Mouse (Mus musculus) midbrain, embryonic 14.5 days (tissue): ENCODE results near the gene Ccnd3. TPM values are rescaled to one million over a fixed set of nuclear protein-coding genes. Genes with fewer than 3 reads are reported as not detected.
A peak's percentile ranks its signal among the peaks of the same experiment; 100 is the strongest.

Experiments
- ATAC-seq: fragments of 200-750 bp; cut with Nextera tagmentation; 2 replicates; pipeline ENCODE4 v1.8.0; 2017; ENCODE audit warnings: moderate number of reproducible peaks, moderate library complexity; ENCODE audit not compliant: low FRiP score, low TSS enrichment
- DNase-seq: peaks from one replicate; pipeline ENCODE4 v3.0.0-alpha.2; 2015
- H3K27ac ChIP-seq: fragments of 300-500 bp; sonication (generic); replicated peaks from 2 replicates; pipeline ENCODE4 v1.5.1; 2014; ENCODE audit warnings: mild to moderate bottlenecking, low read depth, low read length, moderate library complexity
- H3K27me3 ChIP-seq: fragments of 300-500 bp; sonication (generic); 2 replicates; pipeline ENCODE4 v1.6.1; 2014; ENCODE audit warnings: low read length, control low read depth, mixed read lengths; ENCODE audit not compliant: control insufficient read depth, insufficient read depth
- H3K36me3 ChIP-seq: fragments of 300-500 bp; sonication (generic); 2 replicates; pipeline ENCODE4 v1.6.1; 2014; ENCODE audit warnings: low read length, control low read depth; ENCODE audit not compliant: control insufficient read depth, insufficient read depth
- H3K4me1 ChIP-seq: fragments of 300-500 bp; sonication (generic); 2 replicates; pipeline ENCODE4 v1.6.1; 2014; ENCODE audit warnings: mild to moderate bottlenecking, antibody characterized with exemption, low read length, control low read depth; ENCODE audit not compliant: control insufficient read depth, insufficient read depth
- H3K4me2 ChIP-seq: fragments of 300-500 bp; sonication (generic); 2 replicates; pipeline ENCODE4 v1.6.1; 2014; ENCODE audit warnings: mild to moderate bottlenecking, low read length, moderate library complexity
- H3K4me3 ChIP-seq: fragments of 300-500 bp; sonication (generic); replicated peaks from 2 replicates; pipeline ENCODE4 v1.5.1; 2014; ENCODE audit warnings: low read depth, low read length
- H3K9ac ChIP-seq: fragments of 300-500 bp; sonication (generic); replicated peaks from 2 replicates; pipeline ENCODE4 v1.6.1; 2014; ENCODE audit warnings: mild to moderate bottlenecking, low read length, moderate library complexity
- H3K9me3 ChIP-seq: fragments of 300-500 bp; sonication (generic); 2 replicates; pipeline ENCODE4 v1.6.1; 2016; ENCODE audit warnings: low read length, control low read depth, mixed read lengths; ENCODE audit not compliant: control insufficient read depth
- WGBS: fragments of 180-500 bp; shearing (Covaris S2); extraction: QIAGEN DNeasy Blood & Tissue Kit; methylation state at CpG from one replicate; pipeline ENCODE4 v1.1.7; 2014; 5-methylcytosine and 5-hydroxymethylcytosine counted together
- polyA plus RNA-seq: library from polyadenylated mRNA; unstranded; fragments of >200 nt; fragmentation: Nextera tagmentation; extraction: Ambion mirVana; gene quantifications from 2 replicates; pipeline ENCODE4 v1.2.1, GENCODE M21; 2014

Gene Ccnd3
- polyA plus RNA-seq, 1 experiment from 2014 or later: 67.3 TPM

GRCm38 (mm10) chr17:47465016-47465415 is 39.8 kb upstream of the Ccnd3 start:
- H3K4me2 ChIP-seq: no peak overlapping the region
- H3K27ac ChIP-seq: no peak overlapping the region
- no peaks in the 10 kb centered on the region for H3K36me3 ChIP-seq
- 78% methylated on average over 11 of the region's 11 CpGs for WGBS
- no peaks in the 10 kb centered on the region for H3K4me1 ChIP-seq
- H3K4me3 ChIP-seq: no peak overlapping the region
- DNase-seq (no peak), ATAC-seq (no peak)
- H3K27me3 ChIP-seq: peaks cover 11% of the 10 kb centered on the region
- no peak overlapping the region for H3K9ac ChIP-seq
- no peaks in the 10 kb centered on the region for H3K9me3 ChIP-seq

GRCm38 (mm10) chr17:47466284-47466683 is 38.6 kb upstream of the Ccnd3 start:
- Histone ChIP-seq H3K4me2 (no peak overlapping the region), H3K4me3 (no peak overlapping the region), H3K9me3 (no peaks in the 10 kb centered on the region), H3K27ac (no peak overlapping the region), H3K27me3 (peaks cover 11% of the 10 kb centered on the region), H3K36me3 (no peaks in the 10 kb centered on the region), H3K4me1 (no peaks in the 10 kb centered on the region), H3K9ac (no peak overlapping the region)
- 38% methylated on average over 9 of the region's 9 CpGs for WGBS
- ATAC-seq (no peak), DNase-seq (no peak)

GRCm38 (mm10) chr17:47467659-47468058 is 37.2 kb upstream of the Ccnd3 start:
- Histone ChIP-seq H3K4me1 (no peaks in the 10 kb centered on the region), H3K9me3 (no peaks in the 10 kb centered on the region), H3K4me3 (no peak overlapping the region), H3K4me2 (no peak overlapping the region), H3K27me3 (peaks cover 11% of the 10 kb centered on the region), H3K9ac (no peak overlapping the region), H3K27ac (no peak overlapping the region), H3K36me3 (no peaks in the 10 kb centered on the region)
- ATAC-seq (no peak), DNase-seq (no peak)
- 53% methylated on average over 11 of the region's 11 CpGs for WGBS

GRCm38 (mm10) chr17:47468063-47468462 is 36.8 kb upstream of the Ccnd3 start:
- Histone ChIP-seq H3K9ac (no peak overlapping the region), H3K4me1 (no peaks in the 10 kb centered on the region), H3K4me3 (0 out of 2 replicates have a peak overlapping the region, but pooled peaks have one; percentile 7), H3K27me3 (peaks cover 11% of the 10 kb centered on the region), H3K4me2 (peak overlapping the region; percentile 19; the same call in 1 of the 2 replicates), H3K27ac (no peak overlapping the region), H3K36me3 (no peaks in the 10 kb centered on the region), H3K9me3 (no peaks in the 10 kb centered on the region)
- WGBS: 19% methylated on average over 13 of the region's 14 CpGs
- ATAC-seq: no peak
- DNase-seq: no peak

GRCm38 (mm10) chr17:47468466-47468865 is 36.4 kb upstream of the Ccnd3 start:
- H3K4me3 ChIP-seq: 0 out of 2 replicates have a peak overlapping the region, but pooled peaks have one; percentile 7

GRCm38 (mm10) chr17:47469642-47470041 is 35.2 kb upstream of the Ccnd3 start:
- no peak overlapping the region for H3K4me3 ChIP-seq
- WGBS: 85% methylated on average over 4 of the region's 4 CpGs
- H3K4me1 ChIP-seq: no peaks in the 10 kb centered on the region
- no peak for ATAC-seq
- no peak overlapping the region for H3K27ac ChIP-seq
- H3K9ac ChIP-seq: no peak overlapping the region
- no peaks in the 10 kb centered on the region for H3K36me3 ChIP-seq
- H3K27me3 ChIP-seq: peaks cover 11% of the 10 kb centered on the region
- no peak overlapping the region for H3K4me2 ChIP-seq
- DNase-seq: no peak
- H3K9me3 ChIP-seq: no peaks in the 10 kb centered on the region

More at GRCm38 (mm10) chr17:47468466-47468865, 36.4 kb upstream of the Ccnd3 start:
- Histone ChIP-seq H3K4me1 (no peaks in the 10 kb centered on the region), H3K36me3 (no peaks in the 10 kb centered on the region), H3K27ac (no peak overlapping the region), H3K9me3 (no peaks in the 10 kb centered on the region), H3K4me2 (peak overlapping the region; percentile 19; the same call in 1 of the 2 replicates), H3K9ac (no peak overlapping the region), H3K27me3 (peaks cover 11% of the 10 kb centered on the region)
- DNase-seq (no peak), ATAC-seq (no peak)
- WGBS: 4% methylated on average over 34 of the region's 34 CpGs

GRCm38 (mm10) chr17:47470121-47470520 is 34.7 kb upstream of the Ccnd3 start:
- Histone ChIP-seq H3K27me3 (peaks cover 11% of the 10 kb centered on the region), H3K36me3 (no peaks in the 10 kb centered on the region), H3K4me2 (no peak overlapping the region), H3K9me3 (no peaks in the 10 kb centered on the region), H3K27ac (no peak overlapping the region), H3K9ac (no peak overlapping the region), H3K4me3 (no peak overlapping the region), H3K4me1 (no peaks in the 10 kb centered on the region)
- ATAC-seq (no peak), DNase-seq (no peak)
- WGBS: 91% methylated on average over 4 of the region's 4 CpGs

GRCm38 (mm10) chr17:47470686-47471085 is 34.2 kb upstream of the Ccnd3 start:
- DNase-seq: peak; percentile 56
- H3K9ac ChIP-seq: no peak overlapping the region
- H3K27ac ChIP-seq: no peak overlapping the region
- no peak for ATAC-seq
- WGBS: 68% methylated on average over 5 of the region's 5 CpGs
- no peaks in the 10 kb centered on the region for H3K36me3 ChIP-seq
- peaks cover 11% of the 10 kb centered on the region for H3K27me3 ChIP-seq
- H3K4me2 ChIP-seq: no peak overlapping the region
- H3K4me1 ChIP-seq: no peaks in the 10 kb centered on the region
- no peak overlapping the region for H3K4me3 ChIP-seq
- no peaks in the 10 kb centered on the region for H3K9me3 ChIP-seq

- no peak overlapping the region for H3K27ac ChIP-seq
- H3K9me3 ChIP-seq: no peaks in the 10 kb centered on the region
- H3K9ac ChIP-seq: no peak overlapping the region
- H3K27me3 ChIP-seq: peaks cover 4% of the 10 kb centered on the region
- ATAC-seq (no peak), DNase-seq (no peak)
- WGBS: 56% methylated on average over 15 of the region's 15 CpGs
- H3K36me3 ChIP-seq: no peaks in the 10 kb centered on the region
- H3K4me1 ChIP-seq: no peaks in the 10 kb centered on the region
- no peak overlapping the region for H3K4me2 ChIP-seq
- H3K4me3 ChIP-seq: no peak overlapping the region
These were observed 32.2 kb upstream of the Ccnd3 start for GRCm38 (mm10) chr17:47472435-47473350.
